Mouse (Mus musculus) testis, postnatal 10 days (tissue): ENCODE measurements at regions not wholly inside any gene's neighbourhood (a gene's known extent, or its start where the extent isn't known, plus 50 kb on each side); places are given as distances from the start of the nearest gene placed in this dataset.

Source experiments
- DNase-seq: peaks from one replicate; pipeline ENCODE4 v3.0.0; 2021; ENCODE audit warnings: low spot score

- DNase-seq: no peak
These were observed 109.2 kb upstream of the Fbxo11 start for GRCm38 (mm10) chr17:88174242-88174679.

DNA sequence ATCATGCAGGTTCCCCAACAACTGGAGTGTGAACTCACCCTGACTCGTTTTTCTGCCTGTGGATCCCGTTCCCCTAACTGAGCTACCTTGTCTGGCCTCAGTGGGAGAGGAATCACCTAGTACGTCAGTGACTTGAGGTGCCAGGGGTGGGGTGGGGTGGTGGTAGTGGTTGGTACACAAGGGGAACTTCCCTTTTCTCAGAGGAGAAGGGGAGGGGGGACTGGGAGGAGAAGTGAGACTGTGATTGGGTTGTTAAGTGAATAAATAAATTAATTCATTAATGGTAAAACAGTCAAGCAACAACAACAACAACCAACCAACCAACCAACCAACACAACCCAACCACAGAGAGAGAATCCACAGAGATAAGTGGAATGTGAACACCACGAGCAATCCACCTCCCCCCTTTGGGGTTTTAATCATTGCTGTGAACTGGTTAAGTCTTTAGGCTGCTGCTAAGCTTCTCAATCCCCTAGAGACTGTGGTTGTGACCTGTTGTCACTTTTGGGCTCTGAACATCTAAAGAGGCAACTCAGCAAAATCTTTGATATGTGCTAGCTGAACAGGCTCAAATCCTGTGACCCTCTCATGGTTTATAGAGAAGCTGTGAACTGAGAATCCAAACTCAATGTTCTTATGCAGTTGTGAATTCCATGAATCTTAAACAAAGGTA lies 111.0 kb upstream of the Fbxo11 start:
- no peak for DNase-seq

DNA sequence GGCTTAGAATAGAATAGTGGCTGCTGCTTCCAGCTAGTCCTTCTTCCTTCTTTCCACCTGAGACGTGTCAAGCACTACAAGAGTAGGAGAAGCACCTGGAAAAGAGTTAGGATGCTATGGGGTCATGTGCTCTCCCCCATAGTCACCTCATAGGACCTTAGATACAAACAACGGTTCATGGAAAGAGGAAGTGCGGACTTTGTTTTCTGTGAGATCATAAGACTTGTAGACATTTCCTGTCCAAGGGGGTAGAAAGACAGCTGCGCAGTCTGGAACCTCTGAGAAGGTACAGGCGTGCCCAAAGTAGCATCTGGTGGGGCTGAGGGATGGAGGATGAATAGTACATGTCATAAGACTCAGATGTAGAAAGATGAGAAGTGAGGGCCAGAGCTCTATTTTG lies 125.6 kb upstream of the Fbxo11 start:
- no peak for DNase-seq

DNA sequence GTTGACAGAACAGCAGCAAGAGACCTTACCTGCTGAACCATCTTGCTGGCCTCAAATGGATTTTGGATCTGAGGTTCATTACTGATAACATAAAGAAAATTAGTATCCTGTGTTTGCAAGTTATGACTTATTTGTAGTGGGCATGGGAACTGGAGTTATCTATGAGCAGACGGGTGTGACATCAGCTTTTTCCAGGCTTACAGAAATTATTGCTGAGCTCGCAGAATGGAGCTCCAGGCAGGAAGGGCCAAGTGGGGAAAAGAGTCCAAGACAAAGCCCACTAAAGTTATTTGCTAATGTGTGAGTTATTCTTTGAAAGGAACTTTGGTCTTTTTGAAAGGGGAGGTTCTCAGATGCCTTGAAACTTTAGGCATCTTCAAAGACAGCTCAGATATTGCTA lies 126.4 kb upstream of the Fbxo11 start:
- DNase-seq: no peak

DNA sequence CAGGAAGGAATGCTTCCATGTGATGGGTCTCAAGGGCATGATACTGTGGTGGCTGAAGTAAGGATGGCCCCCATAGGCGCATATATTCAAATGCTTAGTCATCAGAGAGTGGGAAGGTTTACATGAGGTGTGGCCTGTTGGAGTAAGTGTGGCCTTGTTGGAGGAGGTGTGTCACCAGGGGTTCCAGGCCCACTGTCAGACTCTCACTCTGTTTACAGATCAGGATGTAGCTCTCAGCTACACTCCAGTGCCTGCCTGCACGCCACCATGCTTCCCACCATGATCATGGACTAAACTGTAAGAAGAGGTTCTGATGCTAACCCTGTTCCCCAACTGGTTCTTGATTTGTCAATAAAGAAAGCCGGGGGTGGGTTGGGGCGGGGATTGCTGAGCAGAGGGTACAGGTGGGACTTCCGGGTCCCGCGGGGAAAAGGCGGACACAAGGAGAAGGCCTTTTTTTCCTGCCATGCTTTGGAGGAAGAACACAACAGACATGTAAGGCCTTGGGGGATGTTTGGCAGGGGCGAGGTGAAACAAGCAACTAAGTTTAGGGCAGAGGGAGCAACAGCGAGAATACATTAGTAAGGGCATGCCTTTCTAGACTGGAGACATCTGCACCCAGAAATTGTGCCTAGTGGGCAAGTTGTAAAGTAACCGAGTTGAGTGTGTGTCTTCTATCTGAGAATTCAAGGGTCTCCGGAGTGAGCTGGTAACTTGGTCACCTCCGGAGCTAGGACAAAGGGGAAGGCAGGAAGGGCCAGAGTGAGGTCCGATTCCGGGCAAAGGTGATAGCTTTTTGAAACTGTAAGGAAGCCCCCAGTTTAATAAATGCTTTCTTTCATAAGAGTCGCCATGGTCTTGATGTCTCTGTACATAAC lies 127.1 kb upstream of the Fbxo11 start:
- DNase-seq: no peak

- no peak for DNase-seq
These were observed 129.6 kb upstream of the Fbxo11 start for GRCm38 (mm10) chr17:88194693-88195092.

DNA sequence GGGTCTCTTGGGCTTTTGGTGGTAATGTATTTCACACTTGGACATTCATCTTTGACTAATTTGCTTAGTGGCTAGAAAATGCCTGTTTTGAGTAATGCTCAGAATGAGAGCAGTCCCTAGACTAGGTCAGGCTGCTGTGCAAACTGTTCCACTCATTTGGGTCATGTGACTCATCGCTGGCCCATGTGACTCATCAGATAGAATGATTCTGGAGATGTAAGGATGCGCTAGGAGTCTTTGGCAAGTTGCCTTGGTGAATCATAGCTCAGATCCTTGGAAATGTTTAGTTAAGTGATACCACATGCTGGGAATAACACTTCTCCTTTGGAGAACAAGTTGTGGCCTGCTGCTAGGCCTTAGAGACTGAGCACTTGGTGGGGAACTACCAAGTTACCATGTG lies 130.2 kb upstream of the Fbxo11 start:
- no peak for DNase-seq

- no peak for DNase-seq
These were observed 130.8 kb upstream of the Fbxo11 start for GRCm38 (mm10) chr17:88195893-88196292.

GRCm38 (mm10) chr17:88196322-88196721 lies 131.2 kb upstream of the Fbxo11 start:
- DNase-seq: no peak

GRCm38 (mm10) chr17:88197381-88197780 lies 132.3 kb upstream of the Fbxo11 start:
- peak; percentile 51 for DNase-seq

- DNase-seq: no peak
These were observed 136.3 kb upstream of the Fbxo11 start for GRCm38 (mm10) chr17:88201249-88201970.

DNA sequence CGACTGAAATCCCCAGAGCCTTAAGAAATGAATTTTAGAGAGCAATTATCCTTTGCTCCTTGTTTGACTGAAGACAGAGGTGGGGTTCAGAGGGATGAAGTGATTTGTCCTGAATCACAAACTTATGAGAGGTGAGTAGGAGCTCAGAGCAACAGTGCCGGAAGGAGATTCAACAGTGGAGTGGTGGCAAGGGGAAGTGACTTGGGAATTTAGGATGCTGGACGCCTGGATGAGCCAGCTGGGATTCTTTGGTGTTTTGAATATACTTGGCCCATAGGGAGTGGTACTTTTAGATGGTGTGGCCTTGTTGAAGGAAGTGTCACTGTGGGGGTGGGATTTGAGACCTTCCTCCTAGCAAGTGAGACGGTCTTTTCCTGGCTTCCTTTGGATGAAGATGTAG lies 137.1 kb upstream of the Fbxo11 start:
- no peak for DNase-seq

- no peak for DNase-seq
These were observed 144.5 kb upstream of the Fbxo11 start for GRCm38 (mm10) chr17:88209565-88209964.

DNA sequence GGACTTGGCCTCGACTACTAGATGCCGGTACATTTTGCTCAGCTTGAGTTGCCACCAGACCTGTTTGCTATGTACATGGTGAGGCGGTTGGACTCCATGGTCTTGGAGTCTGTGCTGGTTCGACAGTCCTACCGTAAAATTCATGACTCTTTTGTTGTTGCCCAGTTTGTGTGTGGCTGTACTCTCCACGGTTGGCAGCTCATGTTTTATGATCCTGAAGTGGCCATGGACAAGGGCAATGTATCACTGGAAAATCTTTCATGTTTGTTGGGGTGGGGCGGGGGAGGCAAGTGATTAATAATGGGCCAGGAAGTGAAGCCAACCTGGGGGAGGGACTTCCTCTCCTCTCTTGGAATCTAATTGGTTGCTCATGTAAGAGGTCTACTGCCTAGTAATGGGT lies 147.0 kb upstream of the Fbxo11 start:
- DNase-seq: no peak

DNA sequence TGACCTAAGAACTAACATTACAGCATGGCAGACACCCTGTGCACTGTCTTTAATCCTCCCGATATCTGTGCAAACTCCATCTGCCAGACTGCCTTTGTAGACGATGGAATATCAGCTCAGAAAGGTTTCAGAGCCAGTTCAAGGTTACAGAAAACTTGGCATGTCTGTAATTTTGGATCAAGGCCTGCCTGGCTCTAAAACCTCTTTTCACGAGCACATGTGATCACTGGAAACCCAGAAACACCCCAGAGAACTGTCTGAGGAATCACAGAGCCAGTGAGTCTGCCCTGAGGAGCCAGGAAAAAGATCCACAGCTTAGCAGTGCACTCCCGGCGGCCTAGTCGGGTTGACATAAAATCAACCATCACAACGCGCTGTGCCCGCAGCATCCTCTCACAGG lies 149.7 kb upstream of the Fbxo11 start:
- no peak for DNase-seq

- no peak for DNase-seq
These were observed 157.4 kb upstream of the Fbxo11 start for GRCm38 (mm10) chr17:88222379-88222955.

DNA sequence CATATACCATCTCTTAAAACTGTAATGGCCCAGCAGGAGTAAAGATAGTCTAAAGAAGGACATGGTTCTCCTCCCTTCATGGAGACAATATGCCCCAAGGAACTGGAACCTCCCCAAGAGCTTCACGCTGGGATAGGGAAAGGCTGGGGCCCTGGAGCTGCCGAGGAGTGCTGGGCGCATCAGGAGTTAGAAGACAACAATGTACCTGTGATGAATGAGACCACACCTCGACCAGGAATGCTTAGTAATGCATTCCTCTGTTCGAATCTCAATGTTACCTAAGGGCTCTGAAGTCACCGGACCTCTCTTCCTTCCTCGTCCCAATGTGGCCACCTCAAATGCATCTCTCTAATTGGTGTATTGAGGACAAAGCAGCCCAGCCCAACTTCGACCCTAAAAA lies 175.4 kb upstream of the Fbxo11 start:
- no peak for DNase-seq

DNA sequence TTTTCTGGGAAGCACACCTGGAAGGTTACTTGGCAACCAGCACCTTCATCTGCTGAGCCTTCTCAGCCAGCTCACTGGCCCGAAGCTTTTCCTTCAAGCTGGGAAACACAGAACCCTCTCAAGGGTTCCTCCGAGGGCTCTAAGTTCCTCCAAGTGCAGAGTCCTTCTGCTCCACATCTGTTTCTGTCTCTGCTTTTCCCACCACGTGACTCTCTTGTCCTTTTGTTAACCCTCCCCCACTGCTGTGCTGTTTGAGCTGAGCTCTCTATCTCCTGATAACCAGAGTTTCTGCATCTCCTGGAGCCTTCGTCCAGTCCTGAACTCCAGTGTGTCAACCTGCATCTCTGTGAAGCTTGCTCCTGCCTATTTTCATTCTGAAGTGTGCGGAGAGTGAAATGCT lies 183.5 kb upstream of the Fbxo11 start:
- no peak for DNase-seq

DNA sequence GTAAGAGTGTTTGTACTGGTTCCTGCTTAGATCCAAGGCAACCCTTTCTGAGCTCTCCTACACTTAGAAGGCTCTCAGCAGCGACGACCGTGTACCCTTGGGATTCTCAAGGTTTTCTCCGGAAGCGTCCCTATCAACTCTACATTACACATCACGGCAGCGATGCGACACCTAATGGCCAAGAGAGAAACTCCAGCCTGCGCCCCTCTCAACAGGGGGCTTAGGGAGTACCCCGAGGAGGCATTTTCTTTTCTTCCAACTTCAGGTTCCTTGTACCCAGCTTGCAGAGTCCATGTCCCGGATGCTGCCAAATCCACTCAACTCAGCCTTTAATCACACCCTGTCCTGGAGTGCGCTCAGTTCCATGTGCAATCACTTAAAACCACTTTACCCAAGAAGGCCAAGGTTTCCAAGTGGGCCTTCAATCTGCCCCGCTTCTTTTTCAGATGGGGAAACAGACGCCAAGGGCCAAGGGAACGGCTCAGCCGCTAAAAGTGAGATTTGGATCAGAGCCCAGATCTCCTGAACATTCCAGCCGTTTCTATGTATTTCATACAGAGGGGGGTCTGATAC lies 186.9 kb upstream of the Fbxo11 start:
- DNase-seq: peak; percentile 74

DNA sequence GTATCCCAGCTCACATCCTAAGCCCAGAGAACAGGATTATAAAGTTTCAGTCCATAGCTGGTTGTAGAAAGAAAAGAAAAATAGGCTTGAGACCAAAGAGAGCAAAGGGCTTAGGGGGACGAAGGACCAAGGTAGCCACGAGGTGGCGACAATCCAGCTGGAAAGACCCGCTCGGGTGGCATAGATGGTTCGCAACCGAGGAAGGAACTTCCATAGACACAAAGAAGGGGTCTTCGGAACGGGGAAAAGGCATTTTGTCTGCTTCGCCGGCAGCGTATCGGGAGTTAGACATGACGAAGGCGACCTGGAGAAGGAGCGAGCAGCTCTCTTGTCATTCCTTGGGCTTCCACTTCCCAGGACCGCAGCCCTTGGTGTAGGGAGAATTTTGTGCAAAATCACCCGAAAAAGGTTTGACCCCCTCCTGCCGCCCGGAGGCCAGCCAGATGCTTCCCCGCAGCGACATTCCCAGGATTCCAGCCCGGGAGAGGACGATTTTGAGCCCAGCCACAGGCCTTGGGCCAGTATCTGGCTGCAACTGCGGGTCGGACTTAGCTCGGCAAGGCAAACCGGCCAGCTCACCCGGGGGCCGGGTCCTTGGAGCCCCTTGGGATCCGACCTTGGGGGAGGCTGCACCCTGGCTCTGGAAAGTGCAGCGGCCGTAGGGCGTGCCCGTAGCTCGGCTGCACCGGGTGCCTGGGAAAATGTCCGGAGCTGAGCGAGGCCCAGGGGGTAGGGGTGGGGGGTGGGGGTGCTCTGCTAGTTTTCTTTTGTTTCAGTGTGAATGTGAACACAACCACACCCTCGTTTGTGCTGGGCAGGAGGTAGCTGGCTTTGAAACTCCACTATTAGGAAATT lies 184.5 kb upstream of the Foxn2 start:
- peak; percentile 87 for DNase-seq
